Mouse (Mus musculus) bone marrow, adult 2 months (tissue): ENCODE results near the gene Clstn2. TPM values are rescaled to one million over a fixed set of nuclear protein-coding genes. Genes with fewer than 3 reads are reported as not detected.

Source experiments
- H3K27ac ChIP-seq: fragments of 200-500 bp; 2 replicates; pipeline ENCODE4 v1.5.1; 2012; ENCODE audit warnings: low read depth, mild to moderate bottlenecking, control low read depth, inconsistent platforms, low read length; ENCODE audit not compliant: control insufficient read depth, poor library complexity, insufficient read depth
- H3K4me1 ChIP-seq: fragments of 200-500 bp; 2 replicates; pipeline ENCODE4 v1.6.1; 2011; ENCODE audit warnings: low read length; ENCODE audit not compliant: control insufficient read depth, insufficient read depth
- H3K4me3 ChIP-seq: fragments of 200-500 bp; replicated peaks from 2 replicates; pipeline ENCODE3; 2011; ENCODE audit warnings: mild to moderate bottlenecking, low read depth, low read length, control low read depth; ENCODE audit not compliant: control insufficient read depth
- CTCF ChIP-seq: fragments of 200-500 bp; IDR thresholded peaks from 2 replicates; pipeline ENCODE4 v1.5.1; 2011; ENCODE audit warnings: low read length, control low read depth; ENCODE audit not compliant: control insufficient read depth, insufficient read depth
- POLR2A ChIP-seq: fragments of 200-500 bp; IDR thresholded peaks from 2 replicates; pipeline ENCODE4 v1.6.1; 2011; ENCODE audit warnings: low read depth, mild to moderate bottlenecking, control low read depth, low read length, borderline replicate concordance; ENCODE audit not compliant: control insufficient read depth
- WGBS: fragments of 180-500 bp; shearing (Covaris S2); methylation state at CpG from one replicate; pipeline ENCODE4 v1.1.7; 2018; 5-methylcytosine and 5-hydroxymethylcytosine counted together
- polyA plus RNA-seq: library from polyadenylated mRNA; stranded (reverse); fragments of >200 nt; gene quantifications from 2 replicates; pipeline ENCODE4 v1.2.4, GENCODE M21; 2011; ENCODE audit warnings: low replicate concordance; ENCODE audit not compliant: missing spikeins, insufficient read depth, insufficient read length

Gene Clstn2
- polyA plus RNA-seq, 1 experiment, result not detected

- Histone ChIP-seq H3K4me3 (no peak overlapping the region), H3K4me1 (no peaks in the 10 kb centered on the region), H3K27ac (no peak overlapping the region)
- 69% methylated on average over 1 of the region's 1 CpGs for WGBS
- TF ChIP-seq POLR2A, result no peak
- TF ChIP-seq CTCF, result no peak
Measured at GRCm38 (mm10) chr9:97527276-97527675, 505.7 kb downstream of the Clstn2 start.

DNA sequence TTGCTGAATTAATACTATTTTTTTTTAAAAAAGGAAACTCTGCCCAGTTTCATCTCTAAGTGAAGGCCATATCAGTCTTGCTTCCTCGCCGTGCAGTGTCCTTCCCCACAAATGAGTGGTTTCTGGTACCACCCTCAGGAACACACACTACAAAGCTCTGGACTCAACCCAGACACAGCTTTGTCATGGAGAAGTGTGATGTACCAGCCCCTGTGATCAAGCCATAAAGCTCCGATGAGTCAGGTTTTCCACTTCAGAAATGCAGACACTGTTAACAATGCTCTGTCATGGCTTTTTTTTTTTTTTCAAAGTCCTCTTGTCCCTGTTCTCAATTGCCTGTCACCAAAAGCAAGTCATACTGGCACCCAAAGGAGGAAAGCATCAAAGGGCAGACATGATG lies 507.4 kb downstream of the Clstn2 start:
- WGBS, result 70% methylated on average over 3 of the region's 3 CpGs
- no peak for TF ChIP-seq POLR2A
- no peak for TF ChIP-seq CTCF
- Histone ChIP-seq H3K4me3 (no peak overlapping the region), H3K27ac (no peak overlapping the region), H3K4me1 (no peaks in the 10 kb centered on the region)

- Histone ChIP-seq H3K4me3 (no peak overlapping the region), H3K4me1 (no peaks in the 10 kb centered on the region), H3K27ac (no peak overlapping the region)
- 67% methylated on average over 3 of the region's 3 CpGs for WGBS
- TF ChIP-seq CTCF, result no peak
- TF ChIP-seq POLR2A, result no peak
Measured at GRCm38 (mm10) chr9:97524861-97525260, 508.1 kb downstream of the Clstn2 start.

DNA sequence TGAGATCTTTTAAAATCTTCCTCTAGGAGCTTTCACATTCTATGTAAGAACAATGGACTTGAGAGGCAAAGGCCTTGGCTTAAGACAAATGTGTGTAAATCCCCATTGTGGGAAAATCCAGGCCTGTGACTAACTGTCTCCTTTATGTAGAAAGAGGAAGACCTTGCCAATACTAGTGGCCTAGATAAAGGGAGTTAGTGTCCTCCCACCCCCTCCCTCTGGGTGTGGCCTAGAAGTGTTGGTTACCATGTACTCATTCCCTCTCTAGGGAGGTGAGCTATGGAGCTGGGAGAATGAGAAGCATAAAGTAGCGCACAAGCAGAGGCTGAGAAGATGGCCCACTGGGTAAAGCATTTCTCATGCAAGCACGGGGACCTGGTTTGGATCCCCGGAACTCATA lies 512.2 kb downstream of the Clstn2 start:
- TF ChIP-seq POLR2A, result no peak
- no peak for TF ChIP-seq CTCF
- H3K4me1 ChIP-seq, result no peaks in the 10 kb centered on the region
- H3K4me3 ChIP-seq, result no peak overlapping the region
- H3K27ac ChIP-seq, result no peak overlapping the region
- WGBS, result 80% methylated on average over 3 of the region's 3 CpGs

DNA sequence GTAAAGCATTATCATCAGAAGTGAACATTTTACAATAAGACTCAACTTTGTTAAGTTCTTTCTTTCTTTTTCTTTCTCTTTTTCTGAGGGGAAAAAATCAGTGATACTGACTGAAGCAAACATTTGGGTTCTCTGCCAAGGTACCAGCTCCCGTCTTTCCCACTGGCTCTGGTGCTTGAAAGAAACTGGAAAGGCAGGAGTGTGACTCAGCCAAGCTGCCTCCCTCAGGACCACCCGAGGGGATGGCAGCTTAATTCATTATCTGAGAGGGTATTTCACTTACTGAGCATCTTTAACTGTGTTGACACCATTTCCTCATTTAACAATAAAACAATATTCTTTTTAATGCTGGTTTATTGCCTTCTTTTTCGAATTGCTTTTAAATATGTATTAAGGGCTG lies 516.0 kb downstream of the Clstn2 start:
- H3K4me3 ChIP-seq, result no peak overlapping the region
- TF ChIP-seq CTCF (no peak), POLR2A (no peak)
- no peaks in the 10 kb centered on the region for H3K4me1 ChIP-seq
- WGBS, result 51% methylated on average over 3 of the region's 3 CpGs
- H3K27ac ChIP-seq, result no peak overlapping the region

- Histone ChIP-seq H3K4me3 (no peak overlapping the region), H3K27ac (no peak overlapping the region), H3K4me1 (no peaks in the 10 kb centered on the region)
- 75% methylated on average over 2 of the region's 2 CpGs for WGBS
- no peak for TF ChIP-seq POLR2A
- TF ChIP-seq CTCF, result no peak
Measured at GRCm38 (mm10) chr9:97514639-97515038, 518.3 kb downstream of the Clstn2 start.

GRCm38 (mm10) chr9:97512282-97512850 lies 520.6 kb downstream of the Clstn2 start:
- H3K4me3 ChIP-seq, result no peak overlapping the region
- TF ChIP-seq CTCF (no peak), POLR2A (no peak)
- H3K4me1 ChIP-seq, result no peaks in the 10 kb centered on the region
- WGBS, result 46% methylated on average over 3 of the region's 3 CpGs
- no peak overlapping the region for H3K27ac ChIP-seq

DNA sequence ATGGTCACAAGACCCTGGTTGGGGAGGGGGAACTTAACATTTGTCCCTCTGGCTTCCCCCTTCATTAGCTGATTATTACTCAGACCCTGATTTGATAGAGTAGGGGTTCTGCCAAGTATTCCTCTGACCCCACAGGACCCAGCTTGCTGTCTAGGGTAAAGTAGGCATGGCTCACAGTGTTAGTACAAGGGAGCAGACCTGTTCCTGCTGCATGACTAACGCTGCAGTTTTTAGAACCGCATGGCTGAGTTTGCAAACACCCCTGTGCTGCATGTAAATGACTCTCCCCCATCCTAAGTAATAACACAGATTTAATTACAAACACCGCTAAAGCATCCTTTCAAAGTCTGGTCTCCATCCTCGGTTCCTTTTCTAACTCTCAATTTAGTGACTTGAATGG lies 531.6 kb downstream of the Clstn2 start:
- Histone ChIP-seq H3K4me1 (no peaks in the 10 kb centered on the region), H3K4me3 (no peak overlapping the region), H3K27ac (no peak overlapping the region)
- WGBS, result 69% methylated on average over 4 of the region's 4 CpGs
- TF ChIP-seq CTCF, result no peak
- TF ChIP-seq POLR2A, result no peak

GRCm38 (mm10) chr9:97495056-97495455 lies 537.9 kb downstream of the Clstn2 start:
- H3K4me3 ChIP-seq, result no peak overlapping the region
- H3K27ac ChIP-seq, result no peak overlapping the region
- 88% methylated on average over 6 of the region's 6 CpGs for WGBS
- no peak for TF ChIP-seq POLR2A
- TF ChIP-seq CTCF, result no peak
- no peaks in the 10 kb centered on the region for H3K4me1 ChIP-seq
